Mouse (Mus musculus): Measurements from ENCODE around the gene Acbd4. TPM values are rescaled to one million over a fixed set of nuclear protein-coding genes. Genes with fewer than 3 reads are reported as not detected.
A peak's percentile ranks its signal among the peaks of the same experiment; 100 is the strongest.

Gene Acbd4
- polyA plus RNA-seq, 1 experiment from 2014 or later, result 60.6 TPM

GRCm38 (mm10) chr11:103068884-103069283, 32.6 kb upstream of the Acbd4 start:
- Histone ChIP-seq H3K4me1 (replicated peaks) (no peaks in the 10 kb centered on the region), H3K27ac (replicated peaks) (no peak overlapping the region), H3K36me3 (replicated peaks) (peaks cover 64% of the 10 kb centered on the region), H3K9ac (no peak overlapping the region), H3K27me3 (no peaks in the 10 kb centered on the region), H3K9me3 (replicated peaks) (no peaks in the 10 kb centered on the region), H3K4me3 (replicated peaks) (no peak overlapping the region), H3K4me2 (no peak overlapping the region)
- 88% methylated on average over 11 of the region's 11 CpGs for WGBS (ENCODE audit: insufficient replicate concordance)
- ATAC-seq (ENCODE audit: insufficient read depth), result no peak

- H3K4me3 ChIP-seq (replicated peaks), result no peak overlapping the region
- WGBS (ENCODE audit: insufficient replicate concordance), result 96% methylated on average over 2 of the region's 2 CpGs
- no peak overlapping the region for H3K9ac ChIP-seq
- H3K27ac ChIP-seq (replicated peaks), result no peak overlapping the region
- no peaks in the 10 kb centered on the region for H3K27me3 ChIP-seq
- no peaks in the 10 kb centered on the region for H3K9me3 ChIP-seq (replicated peaks)
- no peak overlapping the region for H3K4me2 ChIP-seq
- peaks cover 56% of the 10 kb centered on the region for H3K36me3 ChIP-seq (replicated peaks)
- no peak for ATAC-seq (ENCODE audit: insufficient read depth)
- H3K4me1 ChIP-seq (replicated peaks), result 0 out of 2 replicates have a peak, but pooled peaks cover under 1% of the 10 kb centered on the region
These were observed 31.8 kb upstream of the Acbd4 start for GRCm38 (mm10) chr11:103069731-103070130.

GRCm38 (mm10) chr11:103070322-103070880, 31.1 kb upstream of the Acbd4 start:
- no peak overlapping the region for H3K27ac ChIP-seq (replicated peaks)
- no peak overlapping the region for H3K9ac ChIP-seq
- H3K4me1 ChIP-seq (replicated peaks), result 0 out of 2 replicates have a peak, but pooled peaks cover 2% of the 10 kb centered on the region
- ATAC-seq (ENCODE audit: insufficient read depth), result no peak
- H3K36me3 ChIP-seq (replicated peaks), result peaks cover 50% of the 10 kb centered on the region
- no peak overlapping the region for H3K4me2 ChIP-seq
- WGBS (ENCODE audit: insufficient replicate concordance), result 91% methylated on average over 10 of the region's 10 CpGs
- H3K4me3 ChIP-seq (replicated peaks), result no peak overlapping the region
- H3K9me3 ChIP-seq (replicated peaks), result no peaks in the 10 kb centered on the region
- H3K27me3 ChIP-seq, result no peaks in the 10 kb centered on the region

- no peaks in the 10 kb centered on the region for H3K9me3 ChIP-seq (replicated peaks)
- peaks cover 18% of the 10 kb centered on the region for H3K36me3 ChIP-seq (replicated peaks)
- 0 out of 2 replicates have a peak, but pooled peaks cover 5% of the 10 kb centered on the region for H3K4me1 ChIP-seq (replicated peaks)
- H3K27me3 ChIP-seq, result peaks cover 7% of the 10 kb centered on the region; the same call in 1 of the 2 replicates
- no peak overlapping the region for H3K9ac ChIP-seq
- WGBS (ENCODE audit: insufficient replicate concordance), result 75% methylated on average over 7 of the region's 7 CpGs
- H3K4me3 ChIP-seq (replicated peaks), result no peak overlapping the region
- no peak overlapping the region for H3K4me2 ChIP-seq
- no peak for ATAC-seq (ENCODE audit: insufficient read depth)
- no peak overlapping the region for H3K27ac ChIP-seq (replicated peaks)
These were observed 27.8 kb upstream of the Acbd4 start for GRCm38 (mm10) chr11:103073671-103074070.

- no peak overlapping the region for H3K4me3 ChIP-seq (replicated peaks)
- no peak overlapping the region for H3K4me2 ChIP-seq
- peaks cover 13% of the 10 kb centered on the region for H3K27me3 ChIP-seq
- no peak overlapping the region for H3K27ac ChIP-seq (replicated peaks)
- no peaks in the 10 kb centered on the region for H3K9me3 ChIP-seq (replicated peaks)
- no peak for ATAC-seq (ENCODE audit: insufficient read depth)
- H3K36me3 ChIP-seq (replicated peaks), result peaks cover 12% of the 10 kb centered on the region
- 0 out of 2 replicates have a peak, but pooled peaks cover 5% of the 10 kb centered on the region for H3K4me1 ChIP-seq (replicated peaks)
- 60% methylated on average over 10 of the region's 10 CpGs for WGBS (ENCODE audit: insufficient replicate concordance)
- H3K9ac ChIP-seq, result no peak overlapping the region
These were observed 27.3 kb upstream of the Acbd4 start for GRCm38 (mm10) chr11:103074121-103074650.

- 0 out of 2 replicates have a peak, but pooled peaks cover 5% of the 10 kb centered on the region for H3K4me1 ChIP-seq (replicated peaks)
- H3K9ac ChIP-seq, result no peak overlapping the region
- no peak overlapping the region for H3K4me3 ChIP-seq (replicated peaks)
- 32% methylated on average over 10 of the region's 10 CpGs for WGBS (ENCODE audit: insufficient replicate concordance)
- H3K4me2 ChIP-seq, result no peak overlapping the region
- no peaks in the 10 kb centered on the region for H3K9me3 ChIP-seq (replicated peaks)
- H3K27me3 ChIP-seq, result peaks cover 19% of the 10 kb centered on the region
- H3K36me3 ChIP-seq (replicated peaks), result peaks cover 6% of the 10 kb centered on the region; the same call in 1 of the 2 replicates
- no peak overlapping the region for H3K27ac ChIP-seq (replicated peaks)
- no peak for ATAC-seq (ENCODE audit: insufficient read depth)
These were observed 26.6 kb upstream of the Acbd4 start for GRCm38 (mm10) chr11:103074796-103075323.

- Histone ChIP-seq H3K27ac (replicated peaks) (no peak overlapping the region), H3K4me2 (no peak overlapping the region), H3K36me3 (replicated peaks) (no peaks in the 10 kb centered on the region), H3K27me3 (peaks cover 31% of the 10 kb centered on the region), H3K9ac (no peak overlapping the region), H3K9me3 (replicated peaks) (no peaks in the 10 kb centered on the region), H3K4me1 (replicated peaks) (peaks cover 14% of the 10 kb centered on the region), H3K4me3 (replicated peaks) (no peak overlapping the region)
- 52% methylated on average over 7 of the region's 7 CpGs for WGBS (ENCODE audit: insufficient replicate concordance)
- no peak for ATAC-seq (ENCODE audit: insufficient read depth)
These were observed 25.5 kb upstream of the Acbd4 start for GRCm38 (mm10) chr11:103076010-103076409.

GRCm38 (mm10) chr11:103076581-103076980, 24.9 kb upstream of the Acbd4 start:
- no peak for ATAC-seq (ENCODE audit: insufficient read depth)
- Histone ChIP-seq H3K4me1 (replicated peaks) (peaks cover 14% of the 10 kb centered on the region), H3K9ac (no peak overlapping the region), H3K27ac (replicated peaks) (no peak overlapping the region), H3K4me3 (replicated peaks) (no peak overlapping the region), H3K9me3 (replicated peaks) (no peaks in the 10 kb centered on the region), H3K27me3 (peaks cover 37% of the 10 kb centered on the region), H3K36me3 (replicated peaks) (no peaks in the 10 kb centered on the region), H3K4me2 (no peak overlapping the region)
- 66% methylated on average over 8 of the region's 8 CpGs for WGBS (ENCODE audit: insufficient replicate concordance)

GRCm38 (mm10) chr11:103078131-103078530, 23.4 kb upstream of the Acbd4 start:
- peaks cover 50% of the 10 kb centered on the region for H3K27me3 ChIP-seq
- 73% methylated on average over 11 of the region's 11 CpGs for WGBS (ENCODE audit: insufficient replicate concordance)
- ATAC-seq (ENCODE audit: insufficient read depth), result no peak
- H3K9me3 ChIP-seq (replicated peaks), result no peaks in the 10 kb centered on the region
- no peak overlapping the region for H3K9ac ChIP-seq
- H3K27ac ChIP-seq (replicated peaks), result no peak overlapping the region
- H3K4me3 ChIP-seq (replicated peaks), result no peak overlapping the region
- H3K4me2 ChIP-seq, result no peak overlapping the region
- no peaks in the 10 kb centered on the region for H3K36me3 ChIP-seq (replicated peaks)
- peaks cover 14% of the 10 kb centered on the region for H3K4me1 ChIP-seq (replicated peaks)

GRCm38 (mm10) chr11:103080323-103081091, 21.0 kb upstream of the Acbd4 start:
- H3K4me3 ChIP-seq (replicated peaks), result peak overlapping the region; percentile 22
- no peak overlapping the region for H3K27ac ChIP-seq (replicated peaks)
- H3K9ac ChIP-seq, result no peak overlapping the region
- H3K4me2 ChIP-seq, result peak overlapping the region; percentile 51
- no peaks in the 10 kb centered on the region for H3K9me3 ChIP-seq (replicated peaks)
- H3K4me1 ChIP-seq (replicated peaks), result peaks cover 11% of the 10 kb centered on the region
- 2% methylated on average over 43 of the region's 43 CpGs for WGBS (ENCODE audit: insufficient replicate concordance)
- no peaks in the 10 kb centered on the region for H3K36me3 ChIP-seq (replicated peaks)
- no peak; the same call in 1 of the 2 replicates for ATAC-seq (ENCODE audit: insufficient read depth)
- peaks cover 50% of the 10 kb centered on the region for H3K27me3 ChIP-seq

- no peak for ATAC-seq (ENCODE audit: insufficient read depth)
- H3K27me3 ChIP-seq, result peaks cover 50% of the 10 kb centered on the region
- peaks cover 9% of the 10 kb centered on the region for H3K4me1 ChIP-seq (replicated peaks)
These were observed 19.9 kb upstream of the Acbd4 start for GRCm38 (mm10) chr11:103081631-103082030.

More at GRCm38 (mm10) chr11:103081631-103082030, 19.9 kb upstream of the Acbd4 start:
- no peak overlapping the region for H3K4me2 ChIP-seq
- no peak overlapping the region for H3K9ac ChIP-seq
- H3K4me3 ChIP-seq (replicated peaks), result no peak overlapping the region
- no peaks in the 10 kb centered on the region for H3K36me3 ChIP-seq (replicated peaks)
- WGBS (ENCODE audit: insufficient replicate concordance), result 68% methylated on average over 6 of the region's 6 CpGs
- H3K27ac ChIP-seq (replicated peaks), result no peak overlapping the region
- H3K9me3 ChIP-seq (replicated peaks), result no peaks in the 10 kb centered on the region
